Mouse (Mus musculus) stomach, embryonic 14.5 days (tissue): ENCODE measurements at regions not wholly inside any gene's neighbourhood (a gene's known extent, or its start where the extent isn't known, plus 50 kb on each side); places are given as distances from the start of the nearest gene placed in this dataset.

Experiments
- ATAC-seq: fragments of 200-750 bp; cut with Nextera tagmentation; 2 replicates; pipeline ENCODE4 v1.8.0; 2017; ENCODE audit warnings: low read depth, moderate TSS enrichment; ENCODE audit not compliant: insufficient number of reproducible peaks, insufficient read depth, low FRiP score
- H3K27ac ChIP-seq: fragments of 300-500 bp; sonication (generic); 2 replicates; pipeline ENCODE4 v1.5.1; 2014; ENCODE audit warnings: mild to moderate bottlenecking, low read length, moderate library complexity, mixed read lengths
- H3K27me3 ChIP-seq: fragments of 300-500 bp; sonication (generic); 2 replicates; pipeline ENCODE4 v1.6.1; 2014; ENCODE audit warnings: low read length, control low read depth, mixed read lengths; ENCODE audit not compliant: control insufficient read depth, insufficient read depth
- H3K36me3 ChIP-seq: fragments of 300-500 bp; sonication (generic); 2 replicates; pipeline ENCODE4 v1.6.1; 2014; ENCODE audit warnings: mild to moderate bottlenecking, control low read depth, low read length, moderate library complexity, mixed read lengths; ENCODE audit not compliant: control insufficient read depth, insufficient read depth
- H3K4me1 ChIP-seq: fragments of 300-500 bp; sonication (generic); 2 replicates; pipeline ENCODE4 v1.6.1; 2014; ENCODE audit warnings: low read length, control low read depth, mixed read lengths; ENCODE audit not compliant: control insufficient read depth, insufficient read depth
- H3K4me2 ChIP-seq: fragments of 300-500 bp; sonication (generic); replicated peaks from 2 replicates; pipeline ENCODE4 v1.6.1; 2014; ENCODE audit warnings: low read depth, low read length, control low read depth
- H3K4me3 ChIP-seq: fragments of 300-500 bp; sonication (generic); 2 replicates; pipeline ENCODE4 v1.5.1; 2014; ENCODE audit warnings: low read depth, low read length, control low read depth
- H3K9ac ChIP-seq: fragments of 300-500 bp; sonication (generic); replicated peaks from 2 replicates; pipeline ENCODE4 v1.6.1; 2014; ENCODE audit warnings: low read depth, mild to moderate bottlenecking, control low read depth, low read length, moderate library complexity, mixed read lengths
- H3K9me3 ChIP-seq: fragments of 300-500 bp; sonication (generic); 2 replicates; pipeline ENCODE4 v1.6.1; 2016; ENCODE audit warnings: low read depth, low read length, control low read depth; ENCODE audit not compliant: control insufficient read depth
- WGBS: fragments of 180-500 bp; shearing (Covaris S2); extraction: QIAGEN DNeasy Blood & Tissue Kit; methylation state at CpG from one replicate; pipeline ENCODE4 v1.1.7; 2014; 5-methylcytosine and 5-hydroxymethylcytosine counted together

- Histone ChIP-seq H3K27ac (no peak overlapping the region), H3K4me2 (no peak overlapping the region), H3K9ac (no peak overlapping the region)
Observed at GRCm38 (mm10) chr9:49879361-49880128, 80.8 kb upstream of the Ncam1 start.

GRCm38 (mm10) chr9:49874881-49875280, 76.2 kb upstream of the Ncam1 start:
- no peak for ATAC-seq
- H3K4me3 ChIP-seq: no peak overlapping the region
- no peaks in the 10 kb centered on the region for H3K27me3 ChIP-seq
- H3K4me1 ChIP-seq: 0 out of 2 replicates have a peak, but pooled peaks cover 4% of the 10 kb centered on the region
- no peak overlapping the region for H3K27ac ChIP-seq
- H3K9me3 ChIP-seq: no peaks in the 10 kb centered on the region
- H3K9ac ChIP-seq: no peak overlapping the region
- no peak overlapping the region for H3K4me2 ChIP-seq
- no peaks in the 10 kb centered on the region for H3K36me3 ChIP-seq
- 78% methylated on average over 2 of the region's 2 CpGs for WGBS

More at GRCm38 (mm10) chr9:49879361-49880128, 80.8 kb upstream of the Ncam1 start:
- H3K4me1 ChIP-seq: no peaks in the 10 kb centered on the region
- 32% methylated on average over 3 of the region's 3 CpGs for WGBS
- H3K9me3 ChIP-seq: no peaks in the 10 kb centered on the region
- H3K4me3 ChIP-seq: no peak overlapping the region
- no peak for ATAC-seq
- no peaks in the 10 kb centered on the region for H3K36me3 ChIP-seq
- H3K27me3 ChIP-seq: no peaks in the 10 kb centered on the region

- ATAC-seq: peak; percentile 84; the same call in 1 of the 2 replicates
- Histone ChIP-seq H3K9ac (no peak overlapping the region), H3K4me3 (peak overlapping the region; percentile 13)
Observed at GRCm38 (mm10) chr9:49873550-49873949, 74.8 kb upstream of the Ncam1 start.

GRCm38 (mm10) chr9:49851522-49851921, 52.8 kb upstream of the Ncam1 start:
- H3K27me3 ChIP-seq: no peaks in the 10 kb centered on the region
- H3K27ac ChIP-seq: no peak overlapping the region
- no peak for ATAC-seq
- H3K36me3 ChIP-seq: no peaks in the 10 kb centered on the region
- no peak overlapping the region for H3K4me3 ChIP-seq
- H3K9me3 ChIP-seq: no peaks in the 10 kb centered on the region
- H3K4me2 ChIP-seq: no peak overlapping the region
- no peak overlapping the region for H3K9ac ChIP-seq
- H3K4me1 ChIP-seq: no peaks in the 10 kb centered on the region
- WGBS: 90% methylated on average over 3 of the region's 3 CpGs

More at GRCm38 (mm10) chr9:49873550-49873949, 74.8 kb upstream of the Ncam1 start:
- Histone ChIP-seq H3K9me3 (no peaks in the 10 kb centered on the region), H3K4me1 (0 out of 2 replicates have a peak, but pooled peaks cover 4% of the 10 kb centered on the region), H3K27me3 (no peaks in the 10 kb centered on the region), H3K4me2 (peak overlapping the region; percentile 29; the same call in 1 of the 2 replicates), H3K27ac (peak overlapping the region; percentile 67; the same call in 1 of the 2 replicates), H3K36me3 (no peaks in the 10 kb centered on the region)
- WGBS: 5% methylated on average over 3 of the region's 3 CpGs

GRCm38 (mm10) chr9:49849442-49849841, 50.7 kb upstream of the Ncam1 start:
- no peaks in the 10 kb centered on the region for H3K9me3 ChIP-seq
- ATAC-seq: no peak
- H3K27me3 ChIP-seq: no peaks in the 10 kb centered on the region
- no peaks in the 10 kb centered on the region for H3K4me1 ChIP-seq
- no peak overlapping the region for H3K4me2 ChIP-seq
- H3K4me3 ChIP-seq: no peak overlapping the region
- H3K9ac ChIP-seq: no peak overlapping the region
- H3K36me3 ChIP-seq: no peaks in the 10 kb centered on the region
- no peak overlapping the region for H3K27ac ChIP-seq
- 51% methylated on average over 2 of the region's 2 CpGs for WGBS

- no peak for ATAC-seq
- no peaks in the 10 kb centered on the region for H3K9me3 ChIP-seq
- 24% methylated on average over 6 of the region's 6 CpGs for WGBS
Observed at GRCm38 (mm10) chr9:49848943-49849342, 50.2 kb upstream of the Ncam1 start.

More at GRCm38 (mm10) chr9:49848943-49849342, 50.2 kb upstream of the Ncam1 start:
- Histone ChIP-seq H3K27me3 (no peaks in the 10 kb centered on the region), H3K4me3 (no peak overlapping the region), H3K9ac (no peak overlapping the region), H3K27ac (no peak overlapping the region), H3K4me1 (no peaks in the 10 kb centered on the region), H3K36me3 (no peaks in the 10 kb centered on the region), H3K4me2 (no peak overlapping the region)
